Mouse (Mus musculus) left cerebral cortex, postnatal 14 days (tissue): ENCODE data around the gene Olfr738. TPM values are rescaled to one million over a fixed set of nuclear protein-coding genes. Genes with fewer than 3 reads are reported as not detected.

ENCODE experiments used
- DNase-seq, 2 experiments: peaks; one replicate each; pipeline ENCODE4 v3.0.0; 2021 to 2022; ENCODE audit warnings: low spot score in 2 of 2, mixed read lengths in 1 of 2
- intact Hi-C: fragments of 180-260 bp; cut with DNase I; formaldehyde crosslinking; loops from one replicate; pipeline ENCODE4 v1.15.1; 2025
- long read RNA-seq, 2 experiments: library from polyadenylated mRNA; stranded (forward); transcript quantifications; one replicate each; pipeline ENCODE4 v2.0.0; 2021
- total RNA-seq, 2 experiments: library from RNA; stranded (reverse); gene quantifications; 2 replicates each; pipeline ENCODE4 v1.2.3; 2021

Gene Olfr738
- total RNA-seq = not detected
- long read RNA-seq, experiment 1 = 0 reads
- long read RNA-seq, experiment 2 = 0 reads

DNA sequence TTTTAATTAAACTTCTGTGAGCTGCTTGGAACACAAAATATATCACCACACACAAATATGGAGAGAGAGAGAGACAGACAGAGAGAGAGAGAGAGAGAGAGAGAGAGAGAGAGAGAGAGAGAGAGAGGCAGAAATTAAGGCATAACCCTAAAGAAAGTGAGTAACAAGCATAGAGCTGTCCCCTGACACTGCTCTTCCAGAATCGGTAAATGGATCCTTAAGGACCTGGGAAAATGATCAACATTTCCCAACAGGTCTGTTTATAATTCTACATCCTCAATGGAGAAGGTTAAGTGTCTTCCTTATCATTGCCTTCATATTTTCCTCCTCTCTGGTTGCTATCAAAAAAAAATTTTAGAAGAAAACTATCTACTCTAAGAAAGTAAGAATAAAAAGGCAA is at the start of gene Olfr738:
Olfr738 (plus strand) TSS at position 301 of the 400 bp plus-strand sequence.
- DNase-seq = no peak
- intact Hi-C loops = no loop called here

DNA sequence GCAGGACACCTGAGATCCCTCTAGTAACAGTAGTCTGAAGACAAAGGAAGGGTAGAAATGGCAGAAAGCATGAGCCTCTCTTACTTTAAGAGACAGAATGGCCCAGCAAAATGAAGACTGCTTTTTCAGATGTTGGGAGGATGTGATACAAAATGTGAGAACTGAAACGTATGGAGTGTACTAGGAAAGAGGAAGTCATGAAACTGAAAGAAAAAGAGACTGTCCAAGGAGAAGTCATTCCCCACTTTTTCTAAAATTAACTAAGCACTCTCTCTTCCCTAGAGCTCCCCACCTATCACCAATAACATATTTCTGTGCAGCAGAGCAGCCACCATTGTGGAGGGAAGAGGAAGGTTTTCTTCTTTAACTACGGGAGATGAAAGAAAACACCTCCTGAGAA is 49.8 kb upstream of the Olfr738 start, which contains the start of gene Tlr11:
Tlr11 (plus strand) TSS at position 322 of the 400 bp plus-strand sequence.
- intact Hi-C loops = no loop called here
- DNase-seq = no peak

GRCm38 (mm10) chr14:50360480-50360879 is 46.9 kb upstream of the Olfr738 start:
- DNase-seq = no peak
- intact Hi-C loops = no loop called here

DNA sequence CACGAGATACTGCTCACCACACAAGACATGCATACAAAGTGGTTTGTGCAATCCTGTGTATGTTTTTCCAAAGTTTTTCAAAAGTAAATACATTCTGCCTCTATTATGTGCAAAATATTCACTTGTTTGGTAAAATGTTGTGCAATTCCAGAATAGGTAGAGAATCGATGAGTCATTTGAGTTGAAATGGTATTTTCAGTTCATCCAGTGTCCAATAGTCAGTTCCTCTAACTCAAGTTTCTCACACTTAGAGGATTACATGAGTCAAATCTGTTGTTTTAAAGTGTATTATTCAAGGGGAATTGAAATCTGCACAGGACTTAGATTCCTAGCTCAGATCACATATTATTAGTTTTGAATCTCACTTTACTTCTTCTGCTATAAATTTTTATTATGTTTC is 43.8 kb upstream of the Olfr738 start:
- no peak for DNase-seq
- intact Hi-C loops = no loop called here

DNA sequence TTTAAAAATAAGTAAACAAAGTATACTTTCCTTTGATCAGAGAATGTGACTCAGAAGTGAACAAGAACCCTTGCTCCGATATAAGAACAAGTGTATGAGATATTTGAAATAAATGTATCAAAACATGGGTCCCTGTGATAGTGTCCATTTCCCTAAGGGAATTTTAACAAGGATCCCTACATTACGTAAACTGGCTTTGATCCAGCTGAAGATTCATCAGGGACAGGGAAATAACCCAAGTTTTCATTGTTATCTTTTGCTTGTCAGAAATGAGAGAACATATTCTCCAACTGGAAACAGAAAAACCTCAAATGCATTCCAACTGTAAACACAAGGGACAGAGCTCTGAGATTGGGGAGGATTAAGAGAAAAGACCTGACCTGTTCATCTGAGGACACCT is 26.5 kb upstream of the Olfr738 start, which contains the start of gene Olfr736:
Olfr736 (plus strand) TSS at position 301 of the 400 bp plus-strand sequence.
- no peak for DNase-seq
- intact Hi-C loops = no loop called here

GRCm38 (mm10) chr14:50418326-50418725 is 11.0 kb downstream of the Olfr738 start, which contains the start of gene Olfr739:
Gene Olfr739, plus strand, starts transcription at chr14:50418626.
- intact Hi-C loops = no loop called here
- DNase-seq = no peak

DNA sequence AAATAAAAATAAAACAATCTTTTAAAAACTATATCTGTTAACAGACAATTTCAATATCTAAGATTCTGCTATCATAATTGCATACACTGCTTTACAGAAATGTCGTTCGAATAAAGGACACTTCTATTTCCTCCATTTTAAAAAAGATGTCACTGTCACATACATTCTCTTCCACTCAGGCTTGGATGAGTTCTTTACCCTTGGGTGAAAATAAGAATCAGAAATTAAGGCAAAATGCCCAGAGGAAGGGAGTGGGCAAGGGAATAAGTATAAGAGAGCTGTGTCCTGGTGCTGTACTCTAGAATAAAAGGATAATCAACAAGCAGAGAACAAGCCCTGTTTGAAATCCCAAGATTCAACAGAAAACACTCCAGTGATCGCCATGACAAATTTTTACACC is 37.9 kb downstream of the Olfr738 start, which contains the start of gene Olfr740:
Olfr740 (plus strand) TSS at position 301 of the 400 bp plus-strand sequence.
- intact Hi-C loops = no loop called here
- DNase-seq = no peak

Other genes with a start within 250 kb of the Olfr738 start
- not detected for gene Olfr730, start 219.4 kb upstream of the Olfr738 start, total RNA-seq
- gene Olfr731, start 165.7 kb upstream of the Olfr738 start, total RNA-seq = not detected
- gene Olfr732, start 123.4 kb upstream of the Olfr738 start, total RNA-seq = not detected
- not detected for gene Olfr733, start 106.0 kb upstream of the Olfr738 start, total RNA-seq
- gene Olfr734, start 80.8 kb upstream of the Olfr738 start, total RNA-seq = not detected
- gene Olfr735, start 58.7 kb upstream of the Olfr738 start, total RNA-seq = not detected
- not detected for gene Tlr11, start 49.7 kb upstream of the Olfr738 start, total RNA-seq
- not detected for gene Olfr736, start 26.4 kb upstream of the Olfr738 start, total RNA-seq
- gene Olfr739, start 11.1 kb downstream of the Olfr738 start, total RNA-seq = not detected
- gene Olfr740, start 38.0 kb downstream of the Olfr738 start, total RNA-seq = not detected
- gene Olfr741, start 65.2 kb downstream of the Olfr738 start, total RNA-seq = not detected
- not detected for gene Olfr742, start 96.0 kb downstream of the Olfr738 start, total RNA-seq
- not detected for gene Olfr743, start 114.3 kb downstream of the Olfr738 start, total RNA-seq
- not detected for gene Olfr744, start 207.3 kb downstream of the Olfr738 start, total RNA-seq
- not detected for gene Olfr745, start 231.8 kb downstream of the Olfr738 start, total RNA-seq
- gene Olfr746, start 239.5 kb downstream of the Olfr738 start, total RNA-seq = not detected